Mouse (Mus musculus): Measurements from ENCODE around the gene Camk2n1.

GRCm38 (mm10) chr4:138434347-138435316 is 19.5 kb upstream of the Camk2n1 start, which contains the start of gene Mul1:
- no peak for TF ChIP-seq POLR2A (IDR thresholded peaks at IDR 0.05; ENCODE audit: insufficient read depth, low read length)
- no peak for TF ChIP-seq CTCF (IDR thresholded peaks at IDR 0.05; ENCODE audit: low read depth, low read length)
- TF ChIP-seq EP300 (IDR thresholded peaks at IDR 0.05; ENCODE audit: insufficient read depth, low read depth, low read length) = no peak
